Mouse (Mus musculus): ENCODE measurements around the gene Cep135. TPM values are rescaled to one million over a fixed set of nuclear protein-coding genes. Genes with fewer than 3 reads are reported as not detected.

The Cep135 gene
- total RNA-seq, 2 experiments from 2014 or later: 6.8 to 7.2 TPM

DNA sequence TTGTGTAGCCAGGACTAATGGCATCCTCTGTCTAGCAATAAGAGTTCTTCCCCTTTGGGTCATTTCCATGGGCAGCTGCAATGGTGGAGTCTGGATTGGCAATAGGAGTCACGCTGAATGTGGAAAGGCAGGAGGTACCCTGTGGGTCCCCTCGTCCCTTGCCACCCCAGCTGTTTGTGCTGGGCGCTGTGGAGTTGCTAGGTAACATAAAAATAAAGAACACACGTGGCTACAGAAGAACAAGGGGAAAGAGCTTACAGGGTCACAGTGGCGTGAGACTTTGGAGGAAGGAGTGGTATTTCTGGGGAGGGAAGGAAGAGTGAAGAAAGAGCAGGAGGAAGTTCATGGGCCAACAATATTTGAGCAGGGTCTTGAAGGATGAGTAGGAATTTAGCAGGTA lies 79.6 kb downstream of the Cep135 start:
- intact Hi-C loops (cut with DNase I): no loop called here
- no peak overlapping the region for H3K27ac ChIP-seq
- H3K4me3 ChIP-seq: no peak overlapping the region
- no peak for DNase-seq (ENCODE audit: extremely low spot score in 1 of 2, low spot score in 2 of 2)
- no peak for TF ChIP-seq CTCF (IDR thresholded peaks at IDR 0.05)

DNA sequence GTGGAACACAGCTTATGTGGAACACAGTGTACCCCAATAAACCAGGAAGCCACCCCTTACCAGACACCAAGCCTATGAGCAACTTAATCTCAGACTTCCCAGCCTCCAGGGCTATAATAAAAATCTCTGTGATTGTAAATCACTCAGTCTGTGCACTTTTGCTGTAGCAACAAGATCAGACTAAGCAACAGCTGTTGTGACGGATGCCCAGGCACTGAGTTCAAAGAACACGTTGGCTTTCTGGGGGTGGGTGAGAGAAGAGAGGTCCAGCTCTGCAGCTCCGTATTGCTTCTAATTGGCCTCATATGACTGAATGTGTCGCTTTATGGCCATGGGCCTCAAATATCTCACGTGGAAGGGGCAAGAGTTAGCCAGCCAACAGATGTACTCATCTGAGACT lies 80.0 kb downstream of the Cep135 start:
- no peak for DNase-seq (ENCODE audit: extremely low spot score in 1 of 2, low spot score in 2 of 2)

DNA sequence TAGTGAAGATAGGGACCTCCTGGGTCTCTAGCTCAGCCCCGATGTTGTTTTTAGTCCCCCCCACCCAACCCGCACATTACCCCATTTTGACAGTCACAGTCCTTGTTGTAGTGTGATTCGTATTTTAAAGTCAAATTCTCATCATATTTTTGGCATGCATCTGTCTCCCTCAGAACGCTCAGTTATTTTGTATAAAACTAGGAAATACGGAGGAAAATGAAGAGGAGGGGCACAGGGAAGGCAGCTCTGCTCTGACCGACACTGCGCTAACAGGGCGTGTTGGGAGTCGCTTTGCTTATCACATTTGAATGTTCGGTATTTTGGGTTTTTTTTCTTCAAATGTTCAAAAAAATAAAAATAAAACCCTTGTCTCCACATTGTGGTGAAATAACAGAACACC lies 81.7 kb downstream of the Cep135 start:
- TF ChIP-seq CTCF (IDR thresholded peaks at IDR 0.05): no peak
- H3K27ac ChIP-seq: no peak overlapping the region
- intact Hi-C loops (cut with DNase I): no loop called here
- H3K4me3 ChIP-seq: 0 out of 2 replicates have a peak overlapping the region, but pooled peaks have one; percentile 14
- DNase-seq (ENCODE audit: extremely low spot score in 1 of 2, low spot score in 2 of 2): no peak

More for the DNA sequence above, 80.0 kb downstream of the Cep135 start:
- intact Hi-C loops (cut with DNase I): no loop called here
- H3K4me3 ChIP-seq: no peak overlapping the region
- no peak for TF ChIP-seq CTCF (IDR thresholded peaks at IDR 0.05)
- no peak overlapping the region for H3K27ac ChIP-seq

DNA sequence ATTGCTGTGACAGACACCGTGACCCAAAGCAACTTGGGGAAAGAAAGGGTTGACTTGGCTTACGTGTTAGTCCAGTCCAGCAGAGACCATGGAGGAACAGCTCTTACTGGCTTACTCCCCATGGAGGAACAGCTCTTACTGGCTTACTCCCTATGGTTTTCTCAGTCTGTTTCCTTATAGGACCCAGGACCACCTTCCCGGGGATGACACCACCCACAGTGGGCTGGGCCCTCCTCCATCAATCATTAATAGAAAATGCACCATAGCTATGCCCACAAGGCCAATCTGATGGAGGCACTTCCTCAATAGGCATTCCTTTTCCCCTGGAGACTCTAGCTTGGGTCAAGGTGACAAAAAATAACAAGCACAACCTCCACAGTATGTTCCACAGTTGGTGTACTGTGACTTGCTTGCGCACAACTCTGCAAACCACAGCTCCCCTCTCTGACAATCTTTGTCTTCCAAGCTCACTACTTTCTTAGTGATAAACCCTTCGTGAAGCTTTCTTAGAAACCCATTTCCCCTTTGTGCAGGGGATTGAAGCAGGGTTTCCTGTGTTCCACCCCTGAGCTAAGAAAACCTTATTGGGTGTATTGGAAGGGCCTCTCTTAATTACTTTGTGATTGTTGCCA lies 85.6 kb downstream of the Cep135 start:
- no peak overlapping the region for H3K27ac ChIP-seq
- no peak for TF ChIP-seq CTCF (IDR thresholded peaks at IDR 0.05)
- no peak for DNase-seq (ENCODE audit: extremely low spot score in 1 of 2, low spot score in 2 of 2)
- intact Hi-C loops (cut with DNase I): no loop called here
- H3K4me3 ChIP-seq: no peak overlapping the region

DNA sequence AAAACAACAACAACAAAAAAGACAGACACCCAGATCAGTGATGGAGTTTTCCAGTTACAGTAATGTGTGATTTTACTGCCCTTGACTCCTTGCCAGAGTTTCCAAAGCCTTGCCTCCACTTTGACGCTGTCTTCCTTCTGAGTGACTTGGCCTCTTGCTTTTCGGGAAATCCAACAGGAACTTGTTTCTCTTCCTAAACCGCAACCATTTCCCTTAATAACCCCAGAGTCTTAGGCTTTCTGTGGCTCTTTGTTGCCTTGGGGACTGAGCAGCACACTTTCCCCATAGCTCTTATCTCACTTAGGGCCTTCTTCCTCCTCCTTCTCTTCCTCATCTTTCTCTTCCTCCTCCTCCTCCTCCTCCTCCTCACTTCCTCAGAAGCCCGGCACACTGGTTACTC lies 86.9 kb downstream of the Cep135 start:
- TF ChIP-seq CTCF (IDR thresholded peaks at IDR 0.05): no peak
- H3K4me3 ChIP-seq: no peak overlapping the region
- DNase-seq (ENCODE audit: extremely low spot score in 1 of 2, low spot score in 2 of 2): no peak
- H3K27ac ChIP-seq: no peak overlapping the region
- intact Hi-C loops (cut with DNase I): no loop called here

DNA sequence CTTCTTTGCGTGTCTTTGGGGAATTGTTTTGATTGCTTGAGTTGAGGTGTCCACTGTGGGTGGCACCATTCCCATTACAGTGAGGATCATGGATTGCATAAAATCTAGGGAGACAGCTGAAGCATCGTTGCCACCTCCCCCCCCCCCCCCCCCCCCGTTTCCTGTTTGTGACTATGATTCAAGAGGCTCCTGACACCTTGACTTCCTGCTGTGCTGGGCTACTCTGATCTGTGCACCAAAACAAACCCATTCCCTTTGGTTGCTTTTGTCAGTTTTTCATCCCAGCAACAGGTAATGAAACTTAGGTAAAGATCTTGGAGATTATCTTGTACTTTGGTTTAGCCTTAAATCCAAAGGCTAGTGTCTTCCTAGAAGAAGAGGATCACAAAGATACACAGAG lies 92.5 kb downstream of the Cep135 start:
- Histone ChIP-seq H3K27ac (no peak overlapping the region), H3K4me3 (no peak overlapping the region)
- no peak for DNase-seq (ENCODE audit: extremely low spot score in 1 of 2, low spot score in 2 of 2)
- TF ChIP-seq CTCF (IDR thresholded peaks at IDR 0.05): no peak
- intact Hi-C loops (cut with DNase I): no loop called here

DNA sequence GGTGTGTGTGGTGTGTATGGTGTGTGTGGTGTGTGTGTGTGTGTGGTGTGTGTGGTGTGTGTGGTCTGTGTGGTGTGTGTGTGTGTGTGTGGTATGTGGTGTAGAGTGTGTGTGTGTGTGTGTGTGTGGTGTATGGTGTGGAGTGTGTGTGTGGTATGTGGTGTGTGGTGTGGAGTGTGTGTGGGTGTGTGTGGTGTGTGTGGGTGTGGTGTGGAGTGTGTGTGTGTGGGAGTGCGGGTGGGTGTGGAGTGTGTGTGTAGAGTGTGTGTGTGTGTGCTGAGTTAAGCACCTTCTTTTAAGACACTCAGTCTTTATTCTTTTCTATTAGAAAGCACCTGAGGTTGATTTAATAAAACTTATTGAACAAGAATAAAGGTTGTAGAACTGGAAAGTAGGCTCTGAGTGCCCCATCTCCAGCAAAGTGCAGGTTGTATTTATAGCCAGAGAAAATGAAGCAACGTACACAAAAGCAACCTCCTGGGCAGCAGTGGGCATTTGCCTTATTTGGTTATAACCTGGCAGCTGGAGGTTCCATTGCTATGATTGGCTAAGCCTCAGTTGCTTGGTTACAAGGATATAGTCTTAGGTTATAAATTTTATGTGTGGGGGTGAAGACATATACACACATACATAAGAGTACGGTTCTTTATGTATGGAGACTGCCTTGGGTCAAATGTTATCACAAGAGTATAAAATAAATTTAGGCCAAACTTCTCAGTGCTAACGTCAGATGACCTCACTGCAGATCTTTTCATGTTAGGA lies 93.6 kb downstream of the Cep135 start:
- TF ChIP-seq CTCF (IDR thresholded peaks at IDR 0.05): no peak
- DNase-seq (ENCODE audit: extremely low spot score in 1 of 2, low spot score in 2 of 2): no peak
- intact Hi-C loops (cut with DNase I): no loop called here
- Histone ChIP-seq H3K4me3 (no peak overlapping the region), H3K27ac (no peak overlapping the region)

DNA sequence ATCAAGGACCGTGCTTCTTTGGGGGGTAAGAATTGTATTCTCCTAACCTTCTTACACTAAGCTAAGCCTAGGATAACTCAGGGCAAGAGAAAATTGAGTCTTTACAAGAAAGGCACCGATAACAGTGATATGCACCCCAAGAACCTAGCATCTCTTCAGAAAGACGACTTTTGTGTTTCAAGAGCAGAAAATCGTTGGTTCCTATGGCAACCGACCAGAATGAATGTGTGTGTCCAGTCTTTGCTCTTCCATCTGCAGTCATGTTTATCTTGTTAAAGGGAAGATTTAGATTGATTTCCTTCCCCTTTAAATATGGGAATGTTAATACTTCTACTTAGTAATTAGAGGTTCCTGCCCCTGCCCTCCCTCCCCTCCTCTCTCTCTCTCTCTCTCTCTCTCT lies 95.0 kb downstream of the Cep135 start:
- intact Hi-C loops (cut with DNase I): no loop called here
- H3K4me3 ChIP-seq: no peak overlapping the region
- TF ChIP-seq CTCF (IDR thresholded peaks at IDR 0.05): no peak
- DNase-seq (ENCODE audit: extremely low spot score in 1 of 2, low spot score in 2 of 2): no peak
- H3K27ac ChIP-seq: no peak overlapping the region

DNA sequence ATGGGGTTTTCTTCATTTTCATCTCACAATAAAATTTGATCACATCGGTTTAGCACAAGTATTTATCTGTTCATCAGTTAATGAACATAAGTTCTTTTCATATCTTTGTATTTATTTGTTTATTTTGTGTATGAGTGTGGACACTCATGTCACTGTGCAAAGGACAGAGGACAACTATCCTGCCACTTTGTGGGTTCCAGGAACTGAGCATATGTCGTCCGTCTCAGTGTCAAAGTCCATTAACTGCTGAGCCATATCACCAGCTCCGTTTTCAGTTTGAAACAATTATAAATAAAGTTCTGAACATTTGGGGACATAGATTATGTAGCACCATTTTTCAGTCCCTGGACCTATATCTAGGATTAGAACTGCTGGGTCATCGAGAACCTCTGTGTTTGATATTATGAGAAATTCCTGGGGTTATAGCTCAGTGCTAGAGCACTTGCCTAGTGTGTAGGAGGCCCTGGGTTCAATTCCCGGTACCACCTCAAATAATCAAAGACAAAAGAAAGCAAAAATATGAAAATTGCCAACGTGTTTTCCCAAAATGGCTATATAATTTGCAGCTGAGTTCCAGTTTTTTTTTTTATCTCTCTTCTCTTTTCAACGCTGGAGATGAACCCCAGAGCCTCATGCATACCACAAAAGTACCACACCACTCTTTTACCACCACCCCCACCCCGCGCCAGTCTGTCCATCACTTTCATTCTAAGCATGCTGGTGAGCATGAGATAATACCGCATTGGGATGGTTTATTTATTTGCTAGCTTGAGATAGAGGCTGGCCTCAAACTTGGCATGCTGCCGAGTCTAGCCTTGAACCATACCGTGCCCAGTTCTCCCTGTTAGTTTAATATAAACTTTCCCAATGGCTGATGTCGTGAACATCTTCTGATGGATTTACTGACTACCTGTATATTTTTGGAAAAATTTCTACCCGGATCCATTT lies 96.4 kb downstream of the Cep135 start:
- no peak for TF ChIP-seq CTCF (IDR thresholded peaks at IDR 0.05)
- intact Hi-C loops (cut with DNase I): no loop called here
- H3K4me3 ChIP-seq: no peak overlapping the region
- no peak for DNase-seq (ENCODE audit: extremely low spot score in 1 of 2, low spot score in 2 of 2)
- H3K27ac ChIP-seq: no peak overlapping the region

DNA sequence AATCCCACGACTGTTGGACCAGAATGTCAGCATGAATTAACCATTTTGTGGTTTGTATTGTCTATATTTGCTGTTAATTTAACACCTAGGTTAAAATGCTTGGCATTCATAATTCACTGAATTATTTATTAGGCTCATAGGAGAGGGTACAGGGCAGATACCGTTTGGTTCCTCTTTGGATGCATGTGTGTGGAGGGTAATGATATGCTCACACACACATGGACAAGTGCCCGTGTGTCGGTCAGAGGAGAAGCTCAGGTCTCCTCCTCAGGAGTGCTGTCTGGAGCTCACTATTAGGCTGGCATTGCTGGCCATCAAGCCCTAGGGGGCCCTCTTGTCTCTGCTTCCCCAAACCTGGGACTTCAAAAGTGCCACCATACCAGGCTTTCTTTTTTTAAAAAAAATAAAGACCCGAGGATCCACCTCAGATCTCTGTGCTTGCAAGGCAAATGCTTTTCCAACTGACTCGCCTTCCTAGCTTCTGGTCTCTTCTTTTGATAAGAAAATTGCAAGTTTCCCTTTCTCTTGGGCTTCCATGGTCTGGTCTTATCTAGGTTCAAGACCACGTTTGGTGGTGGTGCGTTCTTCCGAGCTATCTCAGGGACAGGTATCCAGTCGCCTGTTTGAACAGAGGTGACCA lies 99.6 kb downstream of the Cep135 start:
- H3K27ac ChIP-seq: no peak overlapping the region
- TF ChIP-seq CTCF (IDR thresholded peaks at IDR 0.05): no peak
- no peak overlapping the region for H3K4me3 ChIP-seq
- intact Hi-C loops (cut with DNase I): no loop called here
- no peak for DNase-seq (ENCODE audit: extremely low spot score in 1 of 2, low spot score in 2 of 2)

DNA sequence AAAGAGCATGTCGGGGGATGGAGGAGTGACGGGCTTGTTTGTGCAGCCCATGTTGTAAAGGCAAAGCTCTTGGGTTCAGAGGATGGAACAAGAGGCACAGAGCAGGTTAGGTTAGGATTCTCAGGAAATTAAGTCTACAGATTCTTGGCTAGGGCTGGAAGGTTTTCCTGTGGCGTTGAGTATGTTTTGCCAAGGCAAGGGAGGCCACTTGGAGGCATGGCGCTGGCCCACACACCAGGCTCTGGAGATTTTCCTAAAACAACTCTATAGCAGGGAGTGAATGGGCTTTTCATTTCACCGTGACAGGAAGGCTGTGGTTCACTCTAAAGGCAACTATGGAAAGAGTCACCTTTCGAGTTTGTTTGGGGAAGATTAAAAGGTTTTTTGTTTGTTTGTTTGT lies 100.1 kb downstream of the Cep135 start:
- H3K4me3 ChIP-seq: no peak overlapping the region
- intact Hi-C loops (cut with DNase I): no loop called here
- TF ChIP-seq CTCF (IDR thresholded peaks at IDR 0.05): no peak
- no peak for DNase-seq (ENCODE audit: extremely low spot score in 1 of 2, low spot score in 2 of 2)
- no peak overlapping the region for H3K27ac ChIP-seq
